Mouse (Mus musculus): Measurements from ENCODE around the gene Zbtb8a.
A peak's percentile ranks its signal among the peaks of the same experiment; 100 is the strongest.
"Not testable (repeated sequence)": the region's sequence is repeated elsewhere in the genome, so short reads cannot be mapped to it uniquely, and the experiment has no call there.

The Zbtb8a gene

GRCm38 (mm10) chr4:129377601-129378390 lies at the start of gene Zbtb8a:
Gene Zbtb8a, minus strand, starts transcription at chr4:129378116.
- peak; percentile 11 for DNase-seq (ENCODE audit: low spot score)

- DNase-seq (ENCODE audit: low spot score), result no peak
Measured at GRCm38 (mm10) chr4:129418321-129418720, 40.4 kb upstream of the Zbtb8a start.

DNA sequence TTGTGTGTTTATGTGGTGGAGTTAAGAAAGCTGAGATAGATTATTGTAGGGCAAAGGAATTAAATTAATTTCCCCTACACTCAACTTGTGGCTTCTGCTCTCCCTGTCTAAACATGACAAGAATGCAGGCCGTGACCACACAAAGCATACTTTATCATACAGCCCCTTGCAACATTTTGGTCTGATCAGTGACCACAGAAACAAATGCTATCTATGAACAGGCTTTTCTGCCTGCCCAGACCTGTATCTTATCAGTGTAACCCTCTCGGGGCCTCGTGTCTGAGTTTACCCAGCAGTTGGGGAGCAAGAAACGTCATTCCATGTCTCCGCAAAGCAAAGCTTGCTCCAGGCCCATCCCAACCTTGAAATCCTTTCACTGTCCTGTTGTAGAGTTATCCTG lies 38.6 kb upstream of the Zbtb8a start:
- no peak for DNase-seq (ENCODE audit: low spot score)

GRCm38 (mm10) chr4:129415892-129416291 lies 38.0 kb upstream of the Zbtb8a start:
- no peak for DNase-seq (ENCODE audit: low spot score)

DNA sequence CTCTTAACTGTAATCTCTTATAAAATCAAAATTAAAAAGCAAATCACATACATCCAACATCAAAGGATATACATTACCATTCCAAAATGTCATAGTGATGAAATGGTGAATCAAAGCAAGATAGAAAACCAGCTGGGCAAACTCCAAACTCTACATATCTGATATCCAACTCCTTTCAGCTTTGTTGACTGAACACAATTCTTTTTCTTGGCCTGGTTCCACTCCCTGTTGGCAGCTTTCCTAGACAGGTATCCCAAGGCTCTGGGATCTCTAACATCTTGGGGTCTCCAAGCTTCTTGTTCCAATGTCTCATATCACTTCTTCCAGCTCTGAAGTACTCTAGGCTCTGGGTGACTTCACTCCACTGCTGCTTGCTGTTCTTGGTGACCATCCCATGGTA lies 33.1 kb upstream of the Zbtb8a start:
- DNase-seq (ENCODE audit: low spot score), result no peak

- DNase-seq (ENCODE audit: low spot score), result not testable (repeated sequence)
Measured at GRCm38 (mm10) chr4:129410532-129410931, 32.6 kb upstream of the Zbtb8a start.

GRCm38 (mm10) chr4:129406447-129406846 lies 28.5 kb upstream of the Zbtb8a start:
- DNase-seq (ENCODE audit: low spot score), result no peak

DNA sequence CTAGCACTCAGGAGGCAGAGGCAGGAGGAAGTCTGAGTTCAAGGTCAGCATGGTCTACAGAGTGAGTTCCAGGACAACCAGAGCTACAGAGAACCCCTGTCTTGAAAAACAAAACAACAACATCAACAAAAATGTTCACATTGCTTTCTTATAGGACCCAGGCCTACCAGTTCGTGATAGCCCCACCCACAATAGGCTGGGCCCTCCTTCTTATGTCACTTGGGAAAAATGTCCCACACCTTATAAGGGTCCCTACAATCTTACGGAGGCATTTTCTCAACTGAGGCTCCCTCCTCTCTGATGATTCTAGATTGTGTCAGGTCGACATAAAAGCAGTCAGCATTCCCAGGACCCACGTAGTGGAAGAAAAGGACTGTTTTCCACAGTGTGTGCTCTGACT lies 21.9 kb upstream of the Zbtb8a start:
- no peak for DNase-seq (ENCODE audit: low spot score)

DNA sequence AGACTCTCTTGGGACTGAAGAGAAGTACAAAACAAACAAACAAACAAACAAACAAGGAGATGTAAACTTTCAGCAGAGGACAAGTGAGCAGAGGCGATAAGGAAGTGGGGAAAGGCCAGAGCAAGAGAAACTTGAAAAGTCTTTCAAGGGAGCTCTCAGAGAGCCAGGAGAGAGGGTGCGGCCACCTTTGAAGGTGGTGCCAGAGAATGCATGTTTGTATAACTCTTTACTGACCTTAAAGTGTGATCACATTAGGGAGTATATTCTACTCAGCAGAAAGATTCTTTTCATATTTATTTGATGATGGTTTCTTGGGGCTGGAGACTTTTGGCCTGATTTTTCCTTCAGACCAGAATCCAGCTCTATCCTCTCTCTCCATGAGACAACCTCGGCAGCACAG lies 19.0 kb upstream of the Zbtb8a start:
- DNase-seq (ENCODE audit: low spot score), result no peak

DNA sequence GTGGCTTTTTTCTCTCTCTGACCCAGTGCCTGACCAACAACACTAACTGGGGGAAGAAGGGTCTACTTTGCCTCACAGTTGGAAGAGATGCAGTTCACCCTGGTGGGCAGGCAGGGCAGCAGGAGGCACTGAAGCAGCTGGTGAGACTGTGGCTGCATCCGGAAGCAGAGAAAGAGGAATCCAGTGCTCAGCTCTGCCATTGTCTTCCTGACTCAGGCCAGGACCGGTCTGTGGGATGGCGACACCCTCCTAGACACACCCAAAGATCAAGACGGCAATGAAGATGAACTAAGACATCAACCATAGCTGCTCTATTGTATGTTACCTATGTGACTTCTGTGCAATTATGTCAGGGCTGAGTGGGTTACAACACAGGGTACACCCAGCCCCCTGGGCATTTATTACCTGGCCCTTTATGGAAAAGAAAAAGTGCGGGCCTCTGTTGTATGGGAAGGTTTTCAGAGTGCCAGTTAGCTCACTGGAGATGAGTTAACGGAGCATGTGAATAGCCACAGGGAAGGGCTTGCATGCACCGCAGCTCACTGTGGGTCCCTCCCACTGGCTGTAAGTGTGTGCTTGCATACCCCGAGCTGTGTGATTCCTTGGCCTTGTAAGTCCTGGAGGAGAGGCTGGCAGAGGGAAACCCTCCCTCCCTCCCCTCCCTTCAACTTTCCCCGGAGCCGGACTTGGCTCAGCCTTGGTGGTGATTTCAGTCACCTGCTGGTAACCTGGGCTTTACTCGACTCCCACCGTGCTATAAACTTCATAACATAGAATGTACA lies 16.4 kb upstream of the Zbtb8a start:
- DNase-seq (ENCODE audit: low spot score), result no peak

- DNase-seq (ENCODE audit: low spot score), result no peak
Measured at GRCm38 (mm10) chr4:129390936-129391557, 13.1 kb upstream of the Zbtb8a start.

- no peak for DNase-seq (ENCODE audit: low spot score)
Measured at GRCm38 (mm10) chr4:129390216-129390743, 12.4 kb upstream of the Zbtb8a start.

- no peak for DNase-seq (ENCODE audit: low spot score)
Measured at GRCm38 (mm10) chr4:129388404-129388803, 10.5 kb upstream of the Zbtb8a start.

GRCm38 (mm10) chr4:129386989-129387388 lies 9.1 kb upstream of the Zbtb8a start:
- DNase-seq (ENCODE audit: low spot score), result no peak

GRCm38 (mm10) chr4:129386269-129386946 lies 8.5 kb upstream of the Zbtb8a start:
- DNase-seq (ENCODE audit: low spot score), result no peak

GRCm38 (mm10) chr4:129385685-129386084 lies 7.8 kb upstream of the Zbtb8a start:
- no peak for DNase-seq (ENCODE audit: low spot score)

- DNase-seq (ENCODE audit: low spot score), result no peak
Measured at GRCm38 (mm10) chr4:129384440-129384839, 6.5 kb upstream of the Zbtb8a start.

GRCm38 (mm10) chr4:129383586-129383985 lies 5.7 kb upstream of the Zbtb8a start:
- no peak for DNase-seq (ENCODE audit: low spot score)

DNA sequence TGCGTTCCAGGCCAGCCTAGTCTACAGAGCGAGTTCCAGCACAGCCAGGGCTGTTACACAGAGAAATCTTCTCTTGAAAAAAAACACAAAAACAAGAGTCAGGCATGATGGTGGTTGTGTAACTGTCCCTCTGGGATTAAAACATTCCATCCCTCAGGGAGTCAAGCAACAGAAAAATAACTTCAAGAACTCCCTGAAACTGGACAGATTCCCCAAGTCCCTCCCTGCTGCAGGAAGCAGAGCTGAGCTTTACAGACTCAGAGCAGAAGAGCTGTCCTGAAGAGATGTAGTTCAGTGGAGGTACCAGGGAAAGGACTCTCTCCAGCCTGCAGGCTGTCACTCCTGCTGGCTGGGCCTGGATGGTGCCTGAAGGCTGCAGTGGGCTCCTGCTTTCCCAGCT lies 4.6 kb upstream of the Zbtb8a start:
- no peak for DNase-seq (ENCODE audit: low spot score)

GRCm38 (mm10) chr4:129382029-129382428 lies 4.1 kb upstream of the Zbtb8a start:
- DNase-seq (ENCODE audit: low spot score), result no peak

GRCm38 (mm10) chr4:129381148-129381547 lies 3.2 kb upstream of the Zbtb8a start:
- no peak for DNase-seq (ENCODE audit: low spot score)

- DNase-seq (ENCODE audit: low spot score), result no peak
Measured at GRCm38 (mm10) chr4:129379805-129380204, 1.9 kb upstream of the Zbtb8a start.

Data from spleen, adult 12 weeks (tissue).